Mouse (Mus musculus) heart, embryonic 11.5 days (tissue): ENCODE results near the gene Fam32a. TPM values are rescaled to one million over a fixed set of nuclear protein-coding genes. Genes with fewer than 3 reads are reported as not detected.

Source experiments
- ATAC-seq: fragments of 200-750 bp; cut with Nextera tagmentation; replicated peaks from 2 replicates; pipeline ENCODE4 v1.8.0; 2017; ENCODE audit warnings: moderate library complexity; ENCODE audit not compliant: insufficient number of reproducible peaks, low FRiP score, low TSS enrichment
- H3K27ac ChIP-seq: fragments of 300-500 bp; sonication (generic); 2 replicates; pipeline ENCODE4 v1.5.1; 2014; ENCODE audit warnings: mild to moderate bottlenecking, low read depth, low read length
- H3K27me3 ChIP-seq: fragments of 300-500 bp; sonication (generic); 2 replicates; pipeline ENCODE4 v1.6.1; 2014; ENCODE audit warnings: mild to moderate bottlenecking, low read length, mixed read lengths; ENCODE audit not compliant: control insufficient read depth, insufficient read depth
- H3K36me3 ChIP-seq: fragments of 300-500 bp; sonication (generic); 2 replicates; pipeline ENCODE4 v1.6.1; 2014; ENCODE audit warnings: mild to moderate bottlenecking, low read length, moderate library complexity, mixed read lengths; ENCODE audit not compliant: control insufficient read depth, insufficient read depth
- H3K4me1 ChIP-seq: fragments of 300-500 bp; sonication (generic); 2 replicates; pipeline ENCODE4 v1.6.1; 2014; ENCODE audit warnings: low read length; ENCODE audit not compliant: control insufficient read depth, insufficient read depth
- H3K4me2 ChIP-seq: fragments of 300-500 bp; sonication (generic); 2 replicates; pipeline ENCODE4 v1.6.1; 2014; ENCODE audit warnings: mild to moderate bottlenecking, moderate library complexity
- H3K4me3 ChIP-seq: fragments of 300-500 bp; sonication (generic); 2 replicates; pipeline ENCODE4 v1.5.1; 2014; ENCODE audit warnings: low read depth, low read length
- H3K9ac ChIP-seq: fragments of 300-500 bp; sonication (generic); 2 replicates; pipeline ENCODE4 v1.6.1; 2014; ENCODE audit warnings: mild to moderate bottlenecking, low read depth, low read length, moderate library complexity
- H3K9me3 ChIP-seq: fragments of 300-500 bp; sonication (generic); replicated peaks from 2 replicates; pipeline ENCODE4 v1.6.1; 2016; ENCODE audit warnings: low read length; ENCODE audit not compliant: control insufficient read depth
- WGBS: fragments of 180-500 bp; shearing (Covaris S2); extraction: QIAGEN DNeasy Blood & Tissue Kit; methylation state at CpG from one replicate; pipeline ENCODE4 v1.1.7; 2014; ENCODE audit not compliant: insufficient replicate concordance; 5-methylcytosine and 5-hydroxymethylcytosine counted together
- polyA plus RNA-seq: library from polyadenylated mRNA; unstranded; fragments of >200 nt; fragmentation: Nextera tagmentation; extraction: Ambion mirVana; gene quantifications from 2 replicates; pipeline ENCODE4 v1.2.1, GENCODE M21; 2014

Gene Fam32a
- polyA plus RNA-seq, 1 experiment from 2014 or later, result 44.7 TPM

GRCm38 (mm10) chr8:72218781-72219540, 569 bp upstream of the Fam32a start:
- H3K27ac ChIP-seq, result peak overlapping the region; percentile 78; the same call in 1 of the 2 replicates
- H3K36me3 ChIP-seq, result peaks cover 14% of the 10 kb centered on the region
- H3K4me2 ChIP-seq, result peak overlapping the region; percentile 89
- no peak overlapping the region for H3K9ac ChIP-seq
- no peaks in the 10 kb centered on the region for H3K9me3 ChIP-seq
- H3K4me1 ChIP-seq, result peaks cover 10% of the 10 kb centered on the region
- ATAC-seq, result no peak
- H3K27me3 ChIP-seq, result 0 out of 2 replicates have a peak, but pooled peaks cover 3% of the 10 kb centered on the region
- 79% methylated on average over 9 of the region's 10 CpGs for WGBS
- H3K4me3 ChIP-seq, result peak overlapping the region; percentile 91

DNA sequence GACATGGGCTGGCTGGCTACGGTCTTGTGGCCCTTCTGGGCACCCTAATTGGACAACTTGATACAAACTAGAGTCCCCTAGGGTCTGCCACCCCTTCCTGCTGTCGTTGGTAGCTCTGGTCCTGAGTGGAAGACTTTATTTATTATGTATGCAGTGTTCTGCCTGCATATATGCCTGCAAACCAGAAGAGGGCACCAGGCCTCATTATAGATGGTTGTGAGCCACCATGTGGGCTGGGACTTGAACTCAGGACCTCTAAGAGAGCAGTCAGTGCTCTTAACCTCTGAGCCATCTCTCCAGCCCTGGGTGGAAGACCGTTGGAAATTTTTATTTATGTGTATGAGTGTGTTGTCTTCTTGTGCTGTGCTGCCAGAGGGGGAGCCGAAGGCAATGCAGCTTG, 1.2 kb downstream of the Fam32a start:
- no peak for ATAC-seq
- Histone ChIP-seq H3K9ac (no peak overlapping the region), H3K4me2 (peak overlapping the region; percentile 89), H3K36me3 (peaks cover 15% of the 10 kb centered on the region), H3K27ac (no peak overlapping the region), H3K9me3 (no peaks in the 10 kb centered on the region), H3K27me3 (0 out of 2 replicates have a peak, but pooled peaks cover 3% of the 10 kb centered on the region), H3K4me1 (peaks cover 10% of the 10 kb centered on the region), H3K4me3 (peak overlapping the region; percentile 91)
- 81% methylated on average over 4 of the region's 4 CpGs for WGBS

- WGBS, result 89% methylated on average over 5 of the region's 5 CpGs
- H3K4me1 ChIP-seq, result peaks cover 10% of the 10 kb centered on the region
- ATAC-seq, result no peak
- H3K36me3 ChIP-seq, result peaks cover 15% of the 10 kb centered on the region
- no peaks in the 10 kb centered on the region for H3K9me3 ChIP-seq
- no peak overlapping the region for H3K27ac ChIP-seq
- no peak overlapping the region for H3K9ac ChIP-seq
- H3K4me3 ChIP-seq, result no peak overlapping the region
- H3K4me2 ChIP-seq, result no peak overlapping the region
- H3K27me3 ChIP-seq, result no peaks in the 10 kb centered on the region
These were observed 3.1 kb downstream of the Fam32a start for GRCm38 (mm10) chr8:72222656-72223055.

DNA sequence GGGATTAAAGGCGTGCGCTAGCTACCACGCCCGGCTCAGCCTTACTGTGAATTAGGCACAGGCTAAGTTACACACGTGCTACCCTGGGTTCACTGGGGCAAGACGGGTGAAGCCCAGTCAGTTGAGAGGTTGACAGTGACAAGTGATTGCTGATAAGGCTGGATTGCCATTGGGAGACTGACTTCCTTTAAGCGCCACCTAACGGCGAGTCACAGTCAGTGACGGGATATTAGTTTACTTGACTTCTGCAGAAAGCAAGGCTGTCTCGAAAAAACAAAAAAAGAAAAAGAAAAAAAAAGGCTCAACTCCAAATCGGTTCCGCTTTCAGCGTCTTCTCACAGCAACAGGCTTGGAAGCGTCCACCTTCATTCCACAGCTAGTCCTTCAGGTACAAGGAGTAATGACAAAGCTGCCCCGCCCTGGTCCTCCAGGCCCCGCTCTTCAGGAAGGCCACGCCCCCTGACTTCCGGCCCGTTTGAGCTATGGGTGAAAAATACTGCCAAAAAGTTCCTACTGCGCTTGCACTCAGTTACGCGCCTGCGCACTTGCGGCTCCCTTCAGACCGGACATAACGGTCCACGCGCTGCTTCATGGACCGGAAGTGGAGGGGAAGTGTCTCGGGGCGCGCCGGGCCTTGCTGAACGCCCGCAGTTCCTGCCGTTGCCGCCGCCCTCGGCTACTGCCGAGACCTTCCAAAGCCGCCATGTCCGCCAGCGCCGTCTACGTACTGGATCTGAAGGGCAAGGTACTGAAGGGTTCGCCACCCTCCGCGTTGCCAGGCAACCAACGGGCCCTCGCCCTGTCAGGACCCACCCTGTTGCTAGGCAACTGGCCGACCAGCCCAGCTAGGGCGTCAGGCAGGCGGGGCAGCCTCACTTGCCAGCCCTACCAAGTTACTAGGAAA, 20.2 kb downstream of the Fam32a start, which contains the start of gene Ap1m1:
Gene Ap1m1 (plus strand): TSS at position 520 of the 904 bp plus-strand sequence.
- no peaks in the 10 kb centered on the region for H3K36me3 ChIP-seq
- no peaks in the 10 kb centered on the region for H3K27me3 ChIP-seq
- H3K4me2 ChIP-seq, result peak within 1 kb of the TSS; percentile 70
- H3K4me3 ChIP-seq, result peak within 1 kb of the TSS; percentile 66
- H3K9me3 ChIP-seq, result no peaks in the 10 kb centered on the region
- WGBS, result under 1% methylated on average over 54 of the region's 54 CpGs
- H3K4me1 ChIP-seq, result no peaks in the 10 kb centered on the region; the same call in 1 of the 2 replicates
- H3K27ac ChIP-seq, result peak within 1 kb of the TSS; percentile 91
- H3K9ac ChIP-seq, result peak within 1 kb of the TSS; percentile 75
- peak; percentile 95 for ATAC-seq

GRCm38 (mm10) chr8:72240403-72240763, 20.9 kb downstream of the Fam32a start:
- H3K9me3 ChIP-seq, result no peaks in the 10 kb centered on the region
- H3K36me3 ChIP-seq, result no peaks in the 10 kb centered on the region
- H3K27me3 ChIP-seq, result no peaks in the 10 kb centered on the region
- H3K4me3 ChIP-seq, result peak overlapping the region; percentile 66
- ATAC-seq, result no peak
- peak overlapping the region; percentile 70 for H3K4me2 ChIP-seq
- WGBS, result 2% methylated on average over 24 of the region's 24 CpGs
- peak overlapping the region; percentile 91 for H3K27ac ChIP-seq
- peak overlapping the region; percentile 75 for H3K9ac ChIP-seq
- no peaks in the 10 kb centered on the region; the same call in 1 of the 2 replicates for H3K4me1 ChIP-seq

DNA sequence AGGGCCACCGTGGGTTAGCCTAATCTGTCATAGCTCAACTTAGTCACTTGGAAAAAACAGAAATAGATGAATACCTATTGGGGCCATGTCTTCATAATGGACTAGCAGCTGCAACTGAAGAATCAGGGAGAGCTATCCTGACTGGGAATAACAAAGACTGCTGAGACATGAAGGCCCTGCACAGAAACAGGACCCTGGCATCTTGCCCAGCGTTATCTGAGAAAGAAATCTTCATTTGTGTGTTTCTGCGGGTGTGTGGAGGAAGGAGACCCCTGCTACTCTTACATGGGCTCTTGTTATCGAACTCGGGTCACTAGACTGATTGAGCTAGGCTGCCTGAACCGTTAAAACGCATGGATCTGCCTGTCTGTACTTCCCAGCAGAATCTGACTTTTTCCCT, 21.4 kb downstream of the Fam32a start:
- ATAC-seq, result no peak
- H3K9ac ChIP-seq, result no peak overlapping the region
- peak overlapping the region; percentile 66 for H3K4me3 ChIP-seq
- no peak overlapping the region for H3K27ac ChIP-seq
- H3K27me3 ChIP-seq, result no peaks in the 10 kb centered on the region
- no peaks in the 10 kb centered on the region for H3K9me3 ChIP-seq
- no peaks in the 10 kb centered on the region for H3K36me3 ChIP-seq
- 71% methylated on average over 7 of the region's 7 CpGs for WGBS
- peak overlapping the region; percentile 70 for H3K4me2 ChIP-seq
- no peaks in the 10 kb centered on the region; the same call in 1 of the 2 replicates for H3K4me1 ChIP-seq

DNA sequence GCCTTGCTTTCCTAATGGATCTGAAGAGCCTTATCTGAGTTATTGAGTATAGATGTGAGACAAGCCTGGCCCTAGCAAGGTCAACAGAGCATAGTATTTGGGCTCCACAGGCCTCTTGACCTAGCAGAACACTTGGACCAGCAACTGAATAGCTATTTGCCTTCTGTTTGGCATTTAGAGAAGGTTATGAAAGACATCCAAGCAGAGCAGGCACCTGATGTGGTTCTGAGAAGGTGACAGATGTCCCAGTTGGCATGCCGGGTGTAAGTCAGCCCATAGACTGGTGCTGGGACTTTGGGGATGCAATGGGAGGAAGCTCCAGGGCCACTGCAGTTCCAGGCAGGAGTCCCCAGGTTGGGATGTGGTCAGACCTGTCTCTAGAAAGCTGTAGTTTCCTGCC, 22.7 kb downstream of the Fam32a start:
- Histone ChIP-seq H3K36me3 (peaks cover 2% of the 10 kb centered on the region; the same call in 1 of the 2 replicates), H3K4me3 (no peak overlapping the region), H3K27ac (no peak overlapping the region), H3K9ac (no peak overlapping the region), H3K4me2 (no peak overlapping the region), H3K4me1 (no peaks in the 10 kb centered on the region; the same call in 1 of the 2 replicates), H3K9me3 (no peaks in the 10 kb centered on the region), H3K27me3 (no peaks in the 10 kb centered on the region)
- no peak for ATAC-seq
- WGBS, result 94% methylated on average over 1 of the region's 1 CpGs

DNA sequence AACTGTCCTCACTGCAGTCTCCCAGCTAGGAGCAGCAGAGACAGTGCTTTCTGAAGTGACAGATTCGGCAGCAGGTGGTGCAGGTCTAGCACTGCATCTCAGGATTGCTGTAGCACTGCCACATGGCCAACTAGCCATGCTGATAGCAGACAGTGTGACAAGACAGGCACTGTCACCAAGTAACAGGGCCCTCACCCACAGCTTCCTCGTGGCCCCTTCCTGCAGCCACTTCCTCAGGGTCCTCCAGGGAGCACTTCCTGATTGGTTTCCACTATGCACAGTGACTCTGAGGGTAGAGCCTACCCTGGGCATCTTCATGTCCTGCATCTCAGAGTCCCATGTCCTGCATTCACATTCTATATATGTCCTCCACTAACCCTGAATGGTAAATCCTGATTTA, 25.1 kb downstream of the Fam32a start:
- H3K4me2 ChIP-seq, result no peak overlapping the region
- H3K27ac ChIP-seq, result no peak overlapping the region
- H3K36me3 ChIP-seq, result peaks cover 2% of the 10 kb centered on the region; the same call in 1 of the 2 replicates
- 57% methylated on average over 2 of the region's 2 CpGs for WGBS
- H3K9ac ChIP-seq, result no peak overlapping the region
- no peaks in the 10 kb centered on the region for H3K27me3 ChIP-seq
- no peak for ATAC-seq
- no peaks in the 10 kb centered on the region; the same call in 1 of the 2 replicates for H3K4me1 ChIP-seq
- no peaks in the 10 kb centered on the region for H3K9me3 ChIP-seq
- H3K4me3 ChIP-seq, result no peak overlapping the region
